Mouse (Mus musculus): ENCODE measurements around the gene Gm26558.

GRCm38 (mm10) chr2:70649471-70649870 lies 12.4 kb downstream of the Gm26558 start:
- TF ChIP-seq CTCF (IDR thresholded peaks at IDR 0.05; ENCODE audit: control insufficient read depth, insufficient read depth, insufficient read length), result no peak
- TF ChIP-seq USF1 (IDR thresholded peaks at IDR 0.05; ENCODE audit: low read depth), result no peak
